Mouse (Mus musculus): ENCODE measurements around the gene Creb5.
A peak's percentile ranks its signal among the peaks of the same experiment; 100 is the strongest.

The Creb5 gene

GRCm38 (mm10) chr6:53594316-53594715 is 307.2 kb downstream of the Creb5 start:
- DNase-seq (ENCODE audit: low spot score) = no peak

- DNase-seq (ENCODE audit: low spot score) = peak; percentile 48
Measured at GRCm38 (mm10) chr6:53596402-53596801, 309.3 kb downstream of the Creb5 start.

DNA sequence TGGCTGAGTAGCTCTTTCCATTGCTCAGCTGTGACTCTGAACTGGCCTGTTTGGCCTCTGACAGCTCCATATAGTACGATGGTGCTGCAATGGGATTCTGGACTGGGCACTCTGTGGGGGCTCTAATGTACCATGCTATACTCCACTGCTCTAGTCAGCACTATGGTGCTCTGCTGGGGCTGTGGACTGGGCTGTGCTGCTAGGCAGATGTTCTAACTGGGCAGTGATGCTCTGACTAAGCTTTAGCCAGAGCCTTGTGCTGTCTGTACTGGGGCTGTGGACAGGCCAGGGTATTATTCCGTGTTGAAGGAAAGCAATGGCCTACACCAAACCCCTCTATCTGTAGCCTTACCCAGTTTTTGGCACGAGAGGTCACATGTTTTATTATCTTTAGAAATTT is 316.0 kb downstream of the Creb5 start:
- no peak for DNase-seq (ENCODE audit: low spot score)

DNA sequence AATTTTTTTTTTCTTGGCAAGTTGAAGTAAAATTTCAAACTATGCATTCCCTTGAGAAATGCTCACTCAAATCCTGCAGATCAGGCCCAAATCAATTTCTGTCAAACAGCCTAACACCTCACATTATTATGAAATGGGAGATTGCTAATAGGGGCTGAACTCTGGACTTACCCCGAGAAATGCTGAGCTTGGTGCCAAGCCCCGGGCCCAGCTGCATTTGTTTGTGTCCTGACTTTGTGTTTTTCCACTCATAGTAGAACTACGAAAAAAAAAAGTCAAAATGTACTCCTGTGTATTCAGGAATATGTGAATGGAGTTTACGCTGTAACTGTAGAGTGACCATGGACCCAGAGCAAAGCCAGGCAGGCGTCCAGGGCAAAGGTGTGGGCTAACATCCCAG is 316.6 kb downstream of the Creb5 start:
- DNase-seq (ENCODE audit: low spot score) = peak; percentile 59

GRCm38 (mm10) chr6:53604386-53604785 is 317.3 kb downstream of the Creb5 start:
- DNase-seq (ENCODE audit: low spot score) = no peak

DNA sequence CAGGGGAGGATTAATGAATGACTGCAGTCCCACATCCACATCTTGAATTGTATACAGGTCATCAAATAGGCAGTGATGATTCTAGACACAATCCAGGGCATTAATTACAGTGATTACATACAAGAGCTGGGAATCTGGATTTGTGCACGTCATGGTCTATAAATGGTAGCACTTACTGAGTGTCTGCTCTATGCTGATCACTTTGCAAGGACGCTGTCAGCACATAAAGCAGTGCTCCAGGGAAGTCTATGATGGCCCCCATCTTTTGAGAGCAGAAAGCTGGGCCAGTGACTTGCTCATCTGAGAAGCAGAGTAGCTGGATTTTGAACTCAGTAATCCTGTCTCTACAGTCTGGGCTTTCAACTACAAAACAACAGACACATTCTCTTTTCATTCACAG is 318.1 kb downstream of the Creb5 start:
- DNase-seq (ENCODE audit: low spot score) = no peak

DNA sequence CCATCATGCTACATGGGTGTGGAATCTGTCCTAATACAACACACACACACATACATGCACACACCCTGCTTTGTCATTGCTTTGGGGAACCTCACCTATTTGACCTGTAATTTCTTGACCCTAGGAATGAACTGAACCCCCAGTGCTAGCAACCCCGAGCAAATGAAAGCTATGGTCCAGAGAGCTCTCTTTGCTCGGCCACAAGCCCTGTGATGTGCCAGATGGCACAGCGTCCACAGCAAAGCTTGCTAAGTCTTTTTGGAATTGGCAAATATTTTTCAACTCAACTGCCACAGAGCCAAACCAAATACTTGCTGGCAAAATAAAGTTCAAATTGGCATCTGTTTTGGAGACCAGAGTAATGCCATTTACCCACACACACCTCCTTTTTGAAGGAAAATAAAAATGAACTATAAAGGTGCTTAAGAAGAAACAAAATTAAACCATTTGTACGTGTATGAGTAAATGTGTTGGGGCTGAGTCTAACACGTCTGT is 324.4 kb downstream of the Creb5 start:
- no peak for DNase-seq (ENCODE audit: low spot score)

GRCm38 (mm10) chr6:53612681-53613080 is 325.6 kb downstream of the Creb5 start:
- no peak for DNase-seq (ENCODE audit: low spot score)

- no peak for DNase-seq (ENCODE audit: low spot score)
Measured at GRCm38 (mm10) chr6:53615440-53616211, 328.6 kb downstream of the Creb5 start.

GRCm38 (mm10) chr6:53618164-53618563 is 331.1 kb downstream of the Creb5 start:
- no peak for DNase-seq (ENCODE audit: low spot score)

DNA sequence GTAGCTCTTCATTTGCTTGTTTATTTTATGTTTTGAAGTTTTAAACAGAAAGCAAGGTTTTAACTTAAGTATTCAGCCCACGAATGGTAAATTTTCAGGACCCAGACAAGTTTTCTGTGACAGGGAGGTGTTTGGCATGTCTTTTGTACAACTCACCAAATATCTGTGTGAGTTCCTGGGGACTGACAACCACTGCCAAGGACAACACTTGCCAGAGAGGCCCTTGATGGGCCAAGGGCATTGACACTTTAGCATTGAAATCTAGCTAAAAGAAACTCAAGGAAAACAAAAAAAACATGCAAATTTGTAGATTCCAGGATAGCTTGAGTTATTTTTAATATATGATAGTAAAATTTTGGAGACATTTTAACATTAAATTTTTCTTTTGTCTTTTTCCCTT is 332.6 kb downstream of the Creb5 start:
- DNase-seq (ENCODE audit: low spot score) = peak; percentile 28

- DNase-seq (ENCODE audit: low spot score) = no peak
Measured at GRCm38 (mm10) chr6:53621295-53621694, 334.2 kb downstream of the Creb5 start.

- DNase-seq (ENCODE audit: low spot score) = no peak
Measured at GRCm38 (mm10) chr6:53624455-53625276, 337.6 kb downstream of the Creb5 start.

- DNase-seq (ENCODE audit: low spot score) = no peak
Measured at GRCm38 (mm10) chr6:53626044-53626443, 339.0 kb downstream of the Creb5 start.

GRCm38 (mm10) chr6:53628714-53629113 is 341.6 kb downstream of the Creb5 start:
- no peak for DNase-seq (ENCODE audit: low spot score)

- no peak for DNase-seq (ENCODE audit: low spot score)
Measured at GRCm38 (mm10) chr6:53635453-53635852, 348.4 kb downstream of the Creb5 start.

GRCm38 (mm10) chr6:53637356-53638351 is 350.6 kb downstream of the Creb5 start:
- peak; percentile 24 for DNase-seq (ENCODE audit: low spot score)

DNA sequence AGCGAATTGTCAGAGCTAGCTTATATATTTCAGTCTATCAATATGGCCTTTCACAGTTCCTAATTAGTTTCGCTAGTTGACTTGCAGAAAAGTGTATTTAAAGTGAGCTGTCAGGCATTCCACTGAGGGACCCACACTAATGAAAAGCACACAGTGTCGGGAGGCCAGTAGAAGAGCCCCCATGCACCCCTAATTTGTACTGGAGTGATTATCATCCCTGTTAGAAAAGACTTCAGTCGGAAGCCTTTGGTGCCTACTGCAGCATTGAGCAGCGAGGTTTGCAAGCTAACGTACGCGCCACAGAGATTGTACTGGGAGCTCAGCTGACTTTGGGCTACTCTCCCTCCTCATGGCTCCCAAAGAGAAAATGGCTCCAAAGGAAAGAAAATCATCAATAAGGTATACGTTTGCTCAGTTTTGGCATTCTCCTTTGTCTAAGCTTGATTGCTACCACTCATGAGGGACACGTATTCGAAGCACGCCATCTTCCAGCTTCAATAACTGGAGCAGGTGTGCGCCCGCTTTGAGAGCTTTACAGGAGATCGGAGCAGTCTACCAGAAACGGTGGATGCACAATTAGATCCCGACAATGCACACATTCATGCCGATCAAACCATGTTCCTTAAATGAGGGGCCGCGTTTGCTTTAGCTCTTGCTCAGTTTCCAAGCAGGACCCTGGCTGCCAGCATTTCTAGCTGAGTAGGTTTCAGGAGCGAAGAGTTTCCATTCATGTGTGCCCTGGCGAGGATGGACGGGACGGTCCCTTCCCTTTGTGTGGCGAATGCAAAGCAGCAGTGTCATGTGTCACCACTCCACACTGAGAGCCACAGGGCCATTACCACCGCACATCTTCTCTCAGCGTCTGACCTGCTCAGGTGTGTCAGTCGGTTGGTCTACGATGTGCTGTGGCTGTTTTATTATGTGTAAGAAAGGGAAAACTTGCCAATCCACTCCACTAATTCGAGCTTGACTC is 354.8 kb downstream of the Creb5 start:
- DNase-seq (ENCODE audit: low spot score) = no peak

- DNase-seq (ENCODE audit: low spot score) = no peak
Measured at GRCm38 (mm10) chr6:53642826-53643356, 355.8 kb downstream of the Creb5 start.

DNA sequence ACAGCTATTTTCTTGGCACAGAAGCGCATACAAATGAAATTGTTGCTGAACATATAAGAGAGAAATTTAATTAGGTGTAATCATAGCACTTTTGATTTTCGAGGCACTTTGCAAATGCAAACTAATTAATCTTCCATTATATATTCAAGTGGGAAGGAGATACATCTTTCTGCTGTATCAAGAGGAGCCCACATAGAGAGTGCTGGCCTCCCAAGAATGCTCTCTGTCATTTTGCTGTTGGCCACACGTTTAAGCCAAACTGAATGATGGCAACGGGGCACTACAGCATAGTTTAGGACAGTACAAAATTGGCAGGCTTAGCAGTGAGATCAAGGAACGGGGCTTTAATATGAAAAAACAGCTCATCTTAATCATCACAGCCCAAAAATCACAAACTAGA is 356.4 kb downstream of the Creb5 start:
- DNase-seq (ENCODE audit: low spot score) = no peak

Measured in adipocyte (in vitro differentiated cells).